Mouse (Mus musculus): ENCODE data around the gene Btbd11.

Gene Btbd11

DNA sequence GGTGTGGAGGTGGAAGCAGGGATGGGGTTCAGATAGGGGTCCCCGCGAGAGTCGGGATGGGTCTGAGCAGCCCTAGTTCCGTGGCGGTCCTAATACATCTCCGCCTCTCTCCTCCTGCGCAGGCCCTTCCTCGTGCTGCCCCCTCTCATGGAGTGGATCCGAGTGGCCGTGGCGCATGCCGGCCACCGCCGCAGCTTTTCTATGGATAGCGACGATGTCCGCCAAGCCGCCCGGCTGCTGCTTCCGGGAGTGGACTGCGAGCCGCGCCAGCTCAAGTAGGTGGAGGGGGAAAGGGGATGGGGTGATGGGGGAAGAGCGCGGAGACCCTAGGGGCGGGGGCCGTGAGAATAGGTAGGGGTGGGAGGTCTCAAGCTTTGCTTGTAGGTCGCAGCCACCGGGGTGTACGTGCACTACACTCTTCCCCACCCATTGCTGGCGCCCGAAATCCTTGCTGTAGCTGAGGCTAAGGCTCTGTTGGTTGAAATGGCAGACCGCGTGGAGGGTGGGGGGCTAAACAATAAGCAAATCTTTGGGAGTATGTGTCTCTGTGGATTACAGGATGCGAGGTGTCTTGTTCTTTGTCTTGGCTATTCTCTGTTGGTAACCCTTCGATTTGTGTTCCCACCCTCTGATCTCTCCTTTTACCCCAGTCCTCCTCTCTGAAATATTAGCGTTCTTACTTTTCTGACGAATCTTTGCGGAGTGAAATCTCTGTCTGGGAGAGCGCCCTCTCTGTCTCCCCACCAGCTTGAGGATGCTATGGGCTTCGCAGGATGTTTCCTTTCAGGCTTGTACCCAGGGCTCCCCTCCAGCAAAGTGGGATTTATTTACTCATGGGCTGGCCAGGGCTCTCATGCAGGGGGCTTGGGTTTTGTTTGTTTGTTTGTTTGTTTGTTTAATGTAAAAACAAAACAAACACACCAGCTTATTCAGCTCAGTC lies 212.3 kb downstream of the Btbd11 start:
- peak; percentile 2 for DNase-seq (ENCODE audit: low spot score)

DNA sequence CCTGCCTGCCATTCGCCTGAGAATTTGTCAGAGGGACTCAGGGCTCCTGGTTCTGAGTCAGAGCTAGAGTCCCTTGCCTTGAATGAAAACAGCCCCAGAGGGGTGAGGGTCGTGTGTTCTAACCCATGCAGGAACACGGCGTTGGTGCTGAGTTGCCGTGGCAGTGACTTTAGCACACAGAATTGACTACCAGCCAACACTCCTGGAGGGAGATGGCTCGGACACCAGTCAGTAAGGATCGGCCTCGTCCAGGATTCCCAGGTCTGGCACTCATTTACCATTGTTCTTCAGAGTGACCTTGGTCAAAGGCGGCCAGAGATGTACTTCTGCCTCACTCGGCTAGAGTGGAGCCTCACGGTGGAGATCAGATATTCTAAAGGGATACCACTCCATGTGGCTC lies 215.9 kb downstream of the Btbd11 start:
- no peak for DNase-seq (ENCODE audit: low spot score)

DNA sequence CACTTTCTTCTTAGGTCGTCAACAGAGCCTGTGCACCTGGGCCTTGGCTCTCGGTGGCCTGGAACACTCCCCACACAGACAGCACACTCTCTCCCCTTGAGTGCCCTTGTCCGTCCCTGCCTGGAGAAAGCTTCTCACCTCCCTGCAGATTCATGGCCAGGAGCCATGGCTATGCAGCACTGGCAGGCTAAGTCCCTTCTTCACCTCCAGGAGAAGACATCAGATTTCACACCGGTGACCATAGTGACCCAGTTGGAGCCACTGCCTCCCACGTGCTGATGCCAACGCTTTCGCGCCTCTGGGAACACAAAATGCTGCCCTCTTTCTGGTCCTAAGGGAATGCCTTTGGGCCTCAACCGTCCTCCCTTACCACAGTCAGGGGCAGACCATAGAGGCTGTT lies 217.9 kb downstream of the Btbd11 start:
- no peak for DNase-seq (ENCODE audit: low spot score)

DNA sequence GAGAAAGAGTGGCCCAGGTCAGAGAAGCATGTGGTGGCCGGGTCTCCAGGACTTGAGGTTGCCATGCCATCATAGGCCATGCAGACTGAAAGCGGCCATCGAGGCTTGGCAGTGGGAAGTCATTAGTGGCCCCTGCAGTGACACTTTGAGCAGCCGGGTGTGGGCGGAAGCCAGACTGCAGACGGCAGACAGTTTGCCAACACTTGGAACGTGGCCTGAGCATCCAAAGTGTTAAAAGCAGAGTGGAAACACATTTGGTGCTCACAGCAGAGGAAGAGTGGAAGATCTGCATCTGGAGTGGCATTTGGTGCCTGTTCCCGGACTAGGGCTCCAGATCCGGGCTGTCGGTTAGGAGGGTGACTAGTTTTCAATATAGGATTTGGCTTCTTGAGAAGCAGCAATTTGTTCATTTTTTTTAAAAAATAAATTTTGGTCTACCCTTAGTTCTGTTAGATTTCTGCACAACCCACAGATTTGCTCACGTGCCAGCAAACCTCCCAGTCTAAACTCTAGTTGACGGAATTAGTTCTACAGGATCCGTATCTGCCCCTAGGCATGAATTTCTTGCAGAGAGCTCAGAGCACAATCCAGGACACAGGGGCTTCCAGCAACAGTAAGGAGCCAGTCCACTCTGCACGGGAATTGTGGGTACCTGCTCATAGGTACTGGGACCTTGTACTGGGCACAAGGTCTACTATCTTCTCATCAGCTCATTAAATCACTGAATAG lies 222.1 kb downstream of the Btbd11 start:
- DNase-seq (ENCODE audit: low spot score): no peak

DNA sequence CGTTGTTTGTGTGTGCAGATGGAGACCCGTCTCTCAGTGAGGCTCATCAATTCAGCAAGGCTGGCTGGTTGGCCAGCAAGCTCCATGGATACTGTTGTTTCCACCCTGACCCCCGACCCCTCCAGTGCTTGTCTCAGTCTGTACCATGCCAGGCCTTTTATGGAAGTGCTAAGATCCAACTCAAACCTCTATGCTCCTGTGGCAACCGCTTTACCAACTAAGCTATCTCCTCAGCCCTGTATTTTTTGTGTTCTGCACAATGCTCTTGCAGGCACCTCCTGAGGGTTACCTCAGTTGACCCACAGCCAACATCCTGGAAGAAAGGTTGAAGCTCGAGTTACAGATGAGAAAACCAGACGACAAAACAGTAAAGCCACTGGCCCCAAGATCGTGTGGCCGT lies 230.5 kb downstream of the Btbd11 start:
- no peak for DNase-seq (ENCODE audit: low spot score)

DNA sequence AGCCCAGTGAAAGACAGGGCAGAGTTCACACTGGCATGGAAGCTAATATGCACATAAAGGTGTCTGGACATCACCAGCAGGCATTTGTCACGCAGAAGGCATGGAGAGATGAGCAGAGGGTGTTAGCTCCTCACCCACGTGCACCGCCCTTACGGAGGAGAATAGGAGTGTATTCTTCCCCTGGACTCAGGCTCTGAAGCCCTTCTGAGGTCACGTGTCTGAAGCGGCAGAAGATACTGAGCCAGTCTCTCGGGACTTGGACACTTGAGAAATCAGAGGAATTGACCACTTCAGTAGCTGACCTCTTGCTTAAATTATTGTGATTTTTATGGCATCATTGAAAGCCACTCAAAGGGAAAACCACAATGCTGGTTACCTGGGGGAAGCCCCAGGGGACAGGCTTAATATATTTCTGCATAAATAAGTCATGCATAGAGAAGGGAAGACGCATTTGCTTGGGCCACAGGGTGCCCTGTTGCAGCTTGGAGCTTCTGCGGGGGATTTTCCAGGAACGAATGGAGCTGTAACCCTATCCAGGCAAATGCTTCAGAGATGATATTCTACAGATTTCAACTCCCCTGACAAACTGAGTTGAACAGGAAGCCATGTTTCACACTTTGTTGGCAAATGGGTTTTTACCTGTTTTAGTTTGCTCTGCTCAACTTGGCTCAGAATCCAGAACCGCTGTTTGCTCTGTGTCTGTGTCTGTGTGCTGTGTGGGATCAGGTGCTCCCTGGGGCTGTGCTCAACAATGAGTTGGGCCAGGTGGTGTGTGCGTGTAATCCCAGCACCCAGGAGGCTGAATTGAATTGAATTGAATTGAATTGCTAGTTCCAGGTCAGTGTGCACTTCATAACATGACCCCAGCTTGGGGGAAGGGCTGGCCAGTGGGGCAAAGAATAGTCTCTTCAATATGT lies 231.1 kb downstream of the Btbd11 start:
- no peak for DNase-seq (ENCODE audit: low spot score)

DNA sequence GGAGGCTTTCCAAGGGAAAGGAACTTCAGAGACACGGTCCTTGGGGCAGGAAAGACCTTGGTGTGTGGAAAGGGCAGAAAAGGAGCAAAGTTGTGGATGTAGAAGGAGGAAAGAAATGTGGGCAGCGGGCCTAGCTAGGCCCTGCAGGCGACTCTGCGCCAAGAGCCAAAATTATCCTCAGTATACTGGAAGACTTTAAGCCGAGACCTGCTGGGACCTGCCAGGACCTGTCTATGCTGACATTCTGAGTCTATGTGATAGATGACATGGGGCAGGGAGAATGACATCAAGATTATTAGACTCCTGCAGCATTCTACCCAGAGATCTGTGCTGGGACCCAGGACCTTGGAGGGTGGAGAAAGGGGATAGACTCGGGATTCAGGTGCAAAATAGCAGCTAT lies 234.5 kb downstream of the Btbd11 start:
- no peak for DNase-seq (ENCODE audit: low spot score)

DNA sequence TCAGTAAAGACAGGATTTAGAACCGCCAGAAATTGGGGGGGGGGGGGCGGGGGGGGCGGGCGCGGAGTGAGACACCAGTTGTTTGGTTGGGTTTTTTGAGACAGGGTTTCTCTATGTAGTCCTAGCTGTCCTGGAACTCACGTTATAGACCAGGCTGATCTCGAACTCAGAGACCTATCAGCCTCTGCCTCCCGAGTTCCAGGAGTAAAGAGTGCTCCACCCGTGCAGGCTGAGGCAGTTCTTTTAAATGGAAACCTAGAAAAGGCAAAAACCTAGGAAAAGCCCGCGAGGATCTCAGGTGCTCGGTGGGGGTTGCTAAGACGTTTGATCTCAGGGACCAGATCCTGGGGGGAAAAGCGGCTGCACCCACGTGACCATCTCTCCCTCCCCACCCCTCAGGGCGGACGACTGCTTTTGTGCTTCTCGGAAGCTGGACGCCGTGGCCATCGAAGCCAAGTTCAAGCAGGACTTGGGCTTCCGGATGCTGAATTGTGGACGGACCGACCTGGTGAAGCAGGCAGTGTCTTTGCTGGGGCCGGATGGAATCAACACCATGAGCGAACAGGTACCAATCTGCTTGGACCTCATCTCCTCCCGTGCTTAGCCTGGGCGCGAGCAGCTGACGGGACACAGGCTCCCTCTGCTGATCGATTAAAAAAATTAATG lies 238.0 kb downstream of the Btbd11 start:
- DNase-seq (ENCODE audit: low spot score): peak; percentile 39

DNA sequence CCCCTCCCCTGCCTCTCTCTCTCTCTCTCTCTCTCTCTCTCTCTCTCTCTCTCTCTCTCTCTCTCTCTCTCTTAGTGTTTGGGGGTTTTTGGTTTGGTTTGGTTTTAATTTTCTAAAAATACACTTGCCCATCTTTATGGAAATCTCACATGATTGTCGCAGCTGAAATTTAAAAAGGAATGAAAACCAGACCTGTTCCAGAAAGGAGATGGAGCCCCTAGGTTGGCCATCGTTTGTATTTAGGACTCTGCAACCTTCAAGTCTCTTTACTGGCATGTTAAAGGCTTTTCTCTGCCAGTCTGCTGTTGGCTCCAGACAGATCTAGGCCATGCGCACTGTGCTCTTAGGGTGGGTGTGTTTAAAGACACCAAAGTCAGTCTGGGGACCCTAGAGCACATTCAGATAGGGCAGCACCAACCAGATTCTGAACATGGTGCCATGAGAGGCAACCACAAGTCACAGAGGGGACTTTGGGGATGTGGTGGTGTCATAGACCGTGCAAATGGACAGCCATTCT lies 238.6 kb downstream of the Btbd11 start:
- no peak for DNase-seq (ENCODE audit: low spot score)

DNA sequence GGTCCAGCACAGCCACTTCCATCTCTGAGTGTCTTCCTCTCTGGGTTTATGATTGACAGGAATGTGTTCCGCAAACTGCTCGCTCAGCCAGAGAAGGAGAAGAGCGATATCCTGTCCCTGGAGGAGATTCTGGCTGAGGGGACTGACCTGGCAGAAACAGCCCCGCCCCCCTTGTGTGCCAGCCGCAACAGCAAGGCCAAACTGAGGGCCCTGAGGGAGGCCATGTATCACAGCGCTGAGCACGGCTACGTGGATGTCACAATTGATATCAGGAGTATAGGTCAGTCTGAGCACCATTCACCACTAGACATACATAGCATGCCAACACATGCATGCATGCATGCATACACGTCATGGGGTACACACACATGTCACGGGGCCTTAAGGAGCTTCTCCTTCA lies 245.4 kb downstream of the Btbd11 start:
- no peak for DNase-seq (ENCODE audit: low spot score)

DNA sequence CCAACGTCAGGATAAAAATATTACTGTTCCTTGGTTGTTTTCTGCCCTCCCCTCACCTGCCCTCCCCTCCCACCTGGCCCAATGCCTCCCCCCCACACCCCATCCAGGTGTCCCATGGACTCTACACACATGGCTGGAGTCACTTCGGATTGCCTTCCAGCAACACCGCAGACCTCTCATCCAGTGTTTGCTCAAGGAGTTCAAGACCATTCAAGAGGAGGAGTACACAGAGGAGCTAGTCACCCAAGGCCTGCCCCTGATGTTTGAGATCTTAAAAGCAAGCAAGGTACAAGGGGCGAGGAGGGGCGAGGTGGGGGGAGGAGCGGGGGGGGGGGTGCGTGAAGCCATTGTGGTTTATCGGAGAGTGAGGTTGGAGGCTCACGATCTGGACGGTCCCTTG lies 247.0 kb downstream of the Btbd11 start:
- DNase-seq (ENCODE audit: low spot score): no peak

DNA sequence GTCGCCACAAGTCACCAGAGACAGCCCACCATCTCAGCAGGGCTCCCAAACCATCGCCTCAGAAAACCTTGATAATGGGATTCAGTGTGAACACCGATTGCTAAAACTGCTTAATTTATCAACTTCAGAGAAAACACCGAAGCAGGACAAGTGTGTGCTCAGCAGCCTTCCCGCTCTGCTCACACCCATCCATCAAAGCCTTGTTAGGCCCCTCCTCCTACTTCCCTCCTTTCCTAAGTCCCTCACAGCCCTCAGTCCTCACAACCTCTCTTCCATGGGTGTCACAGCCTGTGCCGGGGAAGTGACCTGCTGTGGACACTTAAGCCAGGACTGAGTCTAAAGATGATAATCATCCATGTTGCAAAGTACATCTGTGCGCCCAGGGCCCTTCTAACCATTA lies 251.0 kb downstream of the Btbd11 start:
- no peak for DNase-seq (ENCODE audit: low spot score)

DNA sequence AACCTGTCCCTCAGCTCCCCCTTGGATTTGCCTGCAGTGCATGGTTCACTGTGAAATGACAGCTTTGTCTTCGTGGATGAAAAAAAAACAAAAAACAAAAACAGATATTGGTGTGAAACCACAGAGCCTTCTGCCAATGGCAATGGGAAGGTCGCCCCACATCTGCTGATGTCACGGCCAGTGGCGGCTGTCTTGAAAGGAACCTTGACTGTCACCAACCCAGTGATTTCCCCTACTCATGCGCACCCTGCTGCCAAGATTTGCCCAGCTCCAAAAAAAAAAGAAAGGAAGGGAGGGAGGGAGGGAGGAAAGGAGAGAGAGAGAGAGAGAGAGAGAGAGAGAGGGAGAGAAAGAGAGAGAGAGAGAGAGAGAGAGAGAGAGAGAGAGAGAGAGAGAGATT lies 251.5 kb downstream of the Btbd11 start:
- DNase-seq (ENCODE audit: low spot score): no peak

DNA sequence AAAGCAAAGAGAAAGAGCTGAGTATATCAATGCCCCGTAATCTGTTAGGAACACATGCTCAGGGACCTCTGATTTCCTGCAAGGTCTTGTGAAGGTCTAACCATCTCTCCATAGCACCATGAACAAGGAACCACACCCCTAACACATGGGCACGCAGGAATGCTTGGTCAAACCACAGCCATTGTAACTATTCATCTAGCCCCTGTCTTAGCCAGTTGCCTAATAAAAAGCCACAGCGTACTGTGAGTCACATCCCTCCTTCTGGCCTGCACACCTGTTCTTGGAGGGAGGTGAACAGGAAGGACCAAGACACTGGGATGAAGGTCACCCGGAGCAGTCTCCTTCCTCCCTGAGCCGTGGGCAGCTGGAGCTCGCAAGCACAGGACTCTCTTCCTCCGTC lies 253.0 kb downstream of the Btbd11 start:
- DNase-seq (ENCODE audit: low spot score): no peak

DNA sequence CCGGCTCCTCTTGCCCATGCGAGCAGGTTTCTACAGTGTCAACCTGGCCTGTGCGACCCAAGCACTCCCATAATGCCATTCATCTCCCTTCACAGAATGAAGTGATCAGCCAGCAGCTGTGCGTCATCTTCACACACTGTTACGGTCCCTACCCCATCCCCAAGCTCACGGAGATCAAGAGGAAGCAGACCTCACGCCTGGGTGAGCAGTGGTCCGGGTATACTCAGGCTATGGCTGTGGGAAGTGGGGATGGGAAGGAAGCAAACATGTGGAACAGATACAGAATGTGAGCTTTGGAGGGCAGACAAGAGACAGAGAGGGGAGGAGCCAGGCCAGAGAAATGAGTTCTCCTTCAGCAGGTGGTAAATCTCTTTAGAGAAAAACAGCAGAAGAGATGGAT lies 253.8 kb downstream of the Btbd11 start:
- DNase-seq (ENCODE audit: low spot score): no peak

DNA sequence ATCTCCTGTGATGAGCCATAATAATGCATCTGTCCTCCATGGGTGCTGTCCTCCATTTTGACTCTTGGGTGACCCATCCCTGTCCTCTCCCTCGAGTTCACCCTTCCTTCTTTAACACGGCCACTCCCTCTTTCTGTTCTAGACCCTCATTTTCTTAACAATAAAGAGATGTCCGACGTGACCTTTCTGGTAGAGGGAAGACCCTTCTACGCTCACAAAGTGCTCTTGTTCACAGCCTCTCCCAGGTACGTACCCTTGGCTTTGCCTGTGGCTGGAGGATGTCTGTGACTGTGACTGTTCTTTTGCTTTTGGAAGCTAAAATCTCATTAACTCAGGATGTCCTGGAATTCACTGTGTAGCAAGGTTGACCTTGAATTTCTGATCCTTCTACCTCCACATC lies 258.7 kb downstream of the Btbd11 start:
- DNase-seq (ENCODE audit: low spot score): no peak

DNA sequence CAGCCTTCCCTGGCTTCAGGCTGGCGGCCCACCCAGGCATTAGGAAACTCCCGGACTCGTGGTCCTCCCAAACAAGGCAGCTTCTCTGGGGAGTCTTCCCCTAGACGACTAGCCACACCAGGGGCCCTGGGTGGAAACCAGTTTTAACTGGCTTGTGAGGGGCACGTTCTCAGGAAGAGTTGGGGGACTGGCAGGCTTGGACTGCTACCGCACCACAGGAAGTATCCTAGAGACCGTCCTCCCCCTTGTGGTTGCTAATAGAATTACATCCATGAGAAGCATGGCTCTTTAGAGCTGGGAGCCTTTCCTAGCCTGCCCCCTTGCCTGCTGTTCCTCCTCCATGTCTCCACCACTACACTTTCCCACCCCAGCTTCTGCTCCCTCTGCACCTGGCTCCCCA lies 265.1 kb downstream of the Btbd11 start:
- peak; percentile 25 for DNase-seq (ENCODE audit: low spot score)

DNA sequence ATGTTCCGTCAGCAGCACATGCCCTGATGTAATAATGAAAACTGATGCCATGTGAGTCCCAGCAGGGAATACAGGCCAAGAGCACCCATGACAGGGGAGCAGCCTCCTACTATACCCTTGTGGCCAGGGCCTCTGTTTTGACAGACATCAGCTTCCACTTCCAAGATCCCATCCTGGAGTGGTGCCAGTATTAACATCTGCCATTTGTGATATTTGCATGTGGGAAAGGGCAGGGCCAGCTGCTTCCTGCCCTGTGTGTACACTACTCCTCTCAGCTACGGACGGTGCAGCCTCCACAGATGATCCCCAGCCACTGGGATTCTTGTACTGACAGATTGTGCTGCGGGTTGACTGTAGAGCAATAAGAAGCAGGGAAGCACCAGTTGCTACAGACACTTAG lies 269.3 kb downstream of the Btbd11 start:
- no peak for DNase-seq (ENCODE audit: low spot score)

DNA sequence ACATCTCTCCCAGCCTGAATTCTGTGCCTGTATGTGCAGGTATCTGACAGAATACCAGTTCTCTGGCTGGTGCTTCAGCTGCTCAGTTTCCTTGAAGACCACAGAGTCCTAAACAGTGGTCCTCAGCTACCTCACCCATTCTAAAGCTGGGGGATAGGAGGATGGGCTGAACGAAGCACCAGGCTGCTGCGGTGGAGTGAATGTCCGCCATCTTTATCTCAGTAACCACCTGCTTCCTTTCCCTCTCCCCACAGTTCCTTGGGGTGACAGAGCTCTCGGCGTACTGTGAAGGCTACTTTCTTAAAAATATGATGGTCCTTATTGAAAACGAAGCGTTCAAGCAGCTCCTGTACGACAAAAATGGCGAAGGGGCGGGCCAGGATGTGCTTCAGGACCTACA lies 271.3 kb downstream of the Btbd11 start:
- no peak for DNase-seq (ENCODE audit: low spot score)

DNA sequence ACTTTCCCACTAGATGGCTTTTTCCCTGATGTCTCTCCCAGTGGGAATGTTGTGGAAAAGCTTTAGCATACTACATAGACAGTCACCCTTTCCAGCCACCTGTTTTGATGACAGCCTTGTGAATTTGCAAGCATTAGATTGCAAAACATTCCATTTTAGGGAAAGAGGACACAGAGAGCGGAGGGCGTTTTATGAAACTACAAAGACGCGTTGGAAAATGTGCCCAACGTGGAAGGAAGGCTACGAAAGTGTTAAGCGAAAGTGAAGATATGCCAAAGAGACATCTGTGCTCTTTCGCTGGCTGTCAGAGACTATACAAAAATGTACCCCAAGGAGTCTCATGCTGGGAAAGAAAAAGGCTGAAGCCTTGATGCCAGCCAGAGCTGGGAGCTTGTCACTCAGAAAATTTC lies 286.9 kb downstream of the Btbd11 start:
- no peak for DNase-seq (ENCODE audit: low spot score)

DNA sequence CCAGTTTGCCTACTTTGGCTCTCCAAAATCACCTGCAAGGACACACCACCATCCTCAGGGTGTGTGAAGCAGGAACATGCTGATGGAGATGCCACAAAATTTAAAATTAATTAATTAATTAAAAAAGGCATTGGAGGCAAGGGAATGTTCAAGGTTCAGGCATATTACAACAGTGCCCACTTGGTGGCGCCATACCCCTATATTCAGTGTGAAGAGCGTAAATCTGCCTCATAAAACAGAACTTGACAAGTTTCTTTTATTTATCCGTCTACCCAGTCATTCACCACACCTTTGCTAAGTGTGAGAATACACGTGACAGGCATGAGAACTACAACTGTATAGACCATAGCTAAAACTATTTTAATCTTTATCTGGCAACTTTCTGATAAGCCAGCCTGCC lies 292.0 kb downstream of the Btbd11 start:
- no peak for DNase-seq (ENCODE audit: low spot score)

DNA sequence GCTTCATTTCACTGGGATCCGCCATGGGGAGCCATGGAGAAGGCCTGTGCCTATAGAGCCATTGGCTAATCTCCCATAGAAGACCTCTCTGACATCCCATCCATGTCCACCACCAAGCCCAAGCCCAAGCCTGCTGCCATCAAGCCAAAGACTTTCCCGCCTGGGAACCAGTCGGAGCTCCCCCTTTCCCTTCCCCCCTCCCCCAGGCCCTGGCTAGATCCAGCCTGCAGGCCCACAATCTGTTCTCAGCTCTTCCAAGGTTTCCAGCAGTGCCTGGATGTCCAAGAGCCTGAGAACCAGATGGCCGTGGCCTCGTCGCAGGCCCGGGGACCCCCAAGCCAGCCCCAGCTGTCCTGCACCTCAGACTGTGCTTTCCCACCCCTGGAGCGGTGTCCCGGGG lies 295.8 kb downstream of the Btbd11 start:
- DNase-seq (ENCODE audit: low spot score): no peak
